Mouse (Mus musculus) heart, embryonic 15.5 days (tissue): ENCODE data around the gene Zfp511. TPM values are rescaled to one million over a fixed set of nuclear protein-coding genes. Genes with fewer than 3 reads are reported as not detected.

ENCODE experiments used
- ATAC-seq: fragments of 200-750 bp; cut with Nextera tagmentation; replicated peaks from 2 replicates; pipeline ENCODE4 v1.8.0; 2017; ENCODE audit warnings: low read depth, moderate TSS enrichment; ENCODE audit not compliant: insufficient number of reproducible peaks, insufficient read depth, low FRiP score
- H3K27ac ChIP-seq: fragments of 300-500 bp; sonication (generic); 2 replicates; pipeline ENCODE4 v1.5.1; 2015; ENCODE audit warnings: mild to moderate bottlenecking, inconsistent platforms
- H3K27me3 ChIP-seq: fragments of 300-500 bp; sonication (generic); 2 replicates; pipeline ENCODE4 v1.6.1; 2015; ENCODE audit warnings: inconsistent platforms
- H3K36me3 ChIP-seq: fragments of 300-500 bp; sonication (generic); 2 replicates; pipeline ENCODE4 v1.6.1; 2015; ENCODE audit warnings: mild to moderate bottlenecking, inconsistent platforms
- H3K4me1 ChIP-seq: fragments of 300-500 bp; sonication (generic); replicated peaks from 2 replicates; pipeline ENCODE4 v1.6.1; 2015; ENCODE audit warnings: inconsistent platforms
- H3K4me2 ChIP-seq: fragments of 300-500 bp; sonication (generic); 2 replicates; pipeline ENCODE4 v1.6.1; 2015; ENCODE audit warnings: inconsistent platforms, mild to moderate bottlenecking, moderate library complexity
- H3K4me3 ChIP-seq: fragments of 300-500 bp; sonication (generic); 2 replicates; pipeline ENCODE4 v1.5.1; 2015; ENCODE audit warnings: mild to moderate bottlenecking, inconsistent platforms
- H3K9ac ChIP-seq: fragments of 300-500 bp; sonication (generic); 2 replicates; pipeline ENCODE4 v1.6.1; 2015; ENCODE audit warnings: mild to moderate bottlenecking, inconsistent platforms
- H3K9me3 ChIP-seq: fragments of 300-500 bp; sonication (generic); replicated peaks from 2 replicates; pipeline ENCODE4 v1.6.1; 2016; ENCODE audit warnings: inconsistent platforms
- WGBS: fragments of 180-500 bp; shearing (Covaris S2); methylation state at CpG from one replicate; pipeline ENCODE4 v1.1.7; 2015; ENCODE audit warnings: mixed read lengths; 5-methylcytosine and 5-hydroxymethylcytosine counted together
- polyA plus RNA-seq: library from polyadenylated mRNA; unstranded; fragments of >200 nt; fragmentation: Nextera tagmentation; extraction: Ambion mirVana; gene quantifications from 2 replicates; pipeline ENCODE4 v1.2.1, GENCODE M21; 2015

Gene Zfp511
- polyA plus RNA-seq, 1 experiment from 2014 or later, result 27.6 TPM

DNA sequence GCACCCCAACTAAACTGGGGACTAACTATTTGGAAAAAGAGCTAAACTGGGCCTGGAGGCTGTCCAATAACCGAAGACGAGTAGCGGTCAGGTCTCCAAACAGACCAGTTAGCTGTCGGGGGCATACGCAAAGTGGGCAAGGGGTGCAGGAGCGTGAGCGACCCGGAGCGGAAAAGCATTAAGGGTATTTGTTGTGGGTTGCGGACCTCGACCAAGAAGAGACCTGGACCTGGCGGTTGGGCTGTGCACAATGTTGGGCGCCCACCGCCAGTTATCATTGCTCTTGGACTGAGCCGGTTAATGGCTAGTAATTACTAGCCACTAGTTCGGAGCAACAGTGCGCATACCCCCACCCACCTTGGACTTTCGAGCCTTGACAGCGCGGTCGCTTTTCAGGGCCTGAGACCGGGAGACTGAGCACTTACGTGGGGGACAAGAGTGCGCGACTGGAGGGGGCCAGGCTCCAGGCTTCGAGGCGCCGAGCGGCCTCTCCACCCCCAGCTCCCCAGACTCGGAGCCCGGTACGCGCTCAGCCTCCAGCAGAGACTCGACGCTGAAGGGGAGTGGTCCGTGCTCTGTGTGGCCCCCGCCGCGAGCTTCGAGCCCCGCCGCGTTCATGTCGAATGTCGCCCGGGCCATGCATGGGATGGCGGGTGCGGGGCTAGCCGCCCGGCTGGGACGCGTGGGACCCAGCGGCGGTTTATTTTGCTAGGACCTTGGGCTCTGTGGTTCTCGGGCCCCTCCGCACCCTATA lies 12.3 kb downstream of the Zfp511 start, which contains the start of gene Msx3:
TSS of gene Msx3 (minus strand) at position 729 of the 754 bp plus-strand sequence.
- Histone ChIP-seq H3K9ac (0 out of 2 replicates have a peak within 1 kb of the TSS, but pooled peaks have one; percentile 14), H3K4me2 (peak within 1 kb of the TSS; percentile 87), H3K27me3 (peaks cover 96% of the 10 kb centered on the region), H3K9me3 (no peaks in the 10 kb centered on the region), H3K4me1 (peaks cover 24% of the 10 kb centered on the region), H3K36me3 (no peaks in the 10 kb centered on the region), H3K4me3 (peak within 1 kb of the TSS; percentile 50), H3K27ac (no peak within 1 kb of the TSS)
- 1% methylated on average over 56 of the region's 56 CpGs for WGBS
- ATAC-seq, result 0 out of 2 replicates have a peak, but pooled peaks have one; percentile 17

DNA sequence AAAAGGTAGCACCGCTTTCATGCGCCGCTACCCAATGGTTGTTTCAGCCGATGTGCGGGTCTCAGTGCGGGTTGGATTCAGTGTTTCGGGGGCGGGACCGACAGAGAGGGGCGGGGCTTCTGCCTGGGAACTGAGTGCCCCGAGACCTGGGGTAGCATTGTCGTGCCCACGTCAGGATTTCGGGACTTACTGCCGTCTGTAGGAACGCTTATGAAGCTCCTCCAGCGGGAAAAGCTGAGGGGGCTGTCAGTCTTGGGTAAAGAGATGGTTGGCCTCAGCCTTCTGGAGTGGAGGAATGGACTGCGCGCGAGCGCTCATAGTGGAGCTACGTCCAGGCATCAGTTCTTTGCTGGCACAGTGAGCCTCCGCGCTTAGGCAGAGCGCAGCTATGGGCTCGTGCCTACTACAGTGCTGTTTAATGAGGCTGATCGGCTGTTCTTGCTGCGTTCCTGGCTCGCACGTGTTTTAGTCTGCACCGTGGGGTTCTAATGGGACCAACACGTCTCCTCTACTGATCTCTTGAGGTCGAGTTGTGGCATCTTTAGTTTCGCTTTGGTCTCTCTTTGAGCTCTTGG lies 13.0 kb downstream of the Zfp511 start:
- ATAC-seq, result peak; percentile 25; the same call in 1 of the 2 replicates
- 0 out of 2 replicates have a peak overlapping the region, but pooled peaks have one; percentile 14 for H3K9ac ChIP-seq
- H3K36me3 ChIP-seq, result no peaks in the 10 kb centered on the region
- peaks cover 24% of the 10 kb centered on the region for H3K4me1 ChIP-seq
- H3K4me2 ChIP-seq, result peak overlapping the region; percentile 87
- H3K9me3 ChIP-seq, result no peaks in the 10 kb centered on the region
- peaks cover 99% of the 10 kb centered on the region for H3K27me3 ChIP-seq
- WGBS, result 1% methylated on average over 34 of the region's 34 CpGs
- H3K27ac ChIP-seq, result no peak overlapping the region
- H3K4me3 ChIP-seq, result peak overlapping the region; percentile 50

DNA sequence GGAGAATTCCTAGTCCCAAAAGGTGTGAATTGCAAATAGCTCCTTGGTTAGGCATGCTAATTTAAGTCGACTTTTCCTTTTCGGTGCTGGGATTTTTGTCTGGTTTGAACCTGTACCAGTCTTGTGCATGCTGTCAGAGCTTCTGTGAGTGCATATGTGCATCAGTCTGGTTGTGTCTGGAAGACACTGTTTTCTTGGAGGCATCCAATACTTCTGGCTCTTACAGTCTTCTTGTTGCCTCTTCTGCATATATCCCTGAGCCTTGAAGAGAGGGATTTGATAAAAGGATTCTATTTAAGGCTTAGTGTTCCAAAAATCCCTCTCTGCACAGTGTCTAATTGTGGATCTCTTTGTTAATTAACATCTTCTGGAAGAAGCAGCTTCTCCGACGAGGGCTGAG lies 17.9 kb downstream of the Zfp511 start:
- peaks cover 17% of the 10 kb centered on the region for H3K4me1 ChIP-seq
- no peak overlapping the region for H3K4me2 ChIP-seq
- no peak for ATAC-seq
- H3K36me3 ChIP-seq, result no peaks in the 10 kb centered on the region
- H3K9ac ChIP-seq, result no peak overlapping the region
- H3K27ac ChIP-seq, result no peak overlapping the region
- H3K4me3 ChIP-seq, result no peak overlapping the region
- no peaks in the 10 kb centered on the region for H3K9me3 ChIP-seq
- 66% methylated on average over 4 of the region's 4 CpGs for WGBS
- H3K27me3 ChIP-seq, result peaks cover 96% of the 10 kb centered on the region

DNA sequence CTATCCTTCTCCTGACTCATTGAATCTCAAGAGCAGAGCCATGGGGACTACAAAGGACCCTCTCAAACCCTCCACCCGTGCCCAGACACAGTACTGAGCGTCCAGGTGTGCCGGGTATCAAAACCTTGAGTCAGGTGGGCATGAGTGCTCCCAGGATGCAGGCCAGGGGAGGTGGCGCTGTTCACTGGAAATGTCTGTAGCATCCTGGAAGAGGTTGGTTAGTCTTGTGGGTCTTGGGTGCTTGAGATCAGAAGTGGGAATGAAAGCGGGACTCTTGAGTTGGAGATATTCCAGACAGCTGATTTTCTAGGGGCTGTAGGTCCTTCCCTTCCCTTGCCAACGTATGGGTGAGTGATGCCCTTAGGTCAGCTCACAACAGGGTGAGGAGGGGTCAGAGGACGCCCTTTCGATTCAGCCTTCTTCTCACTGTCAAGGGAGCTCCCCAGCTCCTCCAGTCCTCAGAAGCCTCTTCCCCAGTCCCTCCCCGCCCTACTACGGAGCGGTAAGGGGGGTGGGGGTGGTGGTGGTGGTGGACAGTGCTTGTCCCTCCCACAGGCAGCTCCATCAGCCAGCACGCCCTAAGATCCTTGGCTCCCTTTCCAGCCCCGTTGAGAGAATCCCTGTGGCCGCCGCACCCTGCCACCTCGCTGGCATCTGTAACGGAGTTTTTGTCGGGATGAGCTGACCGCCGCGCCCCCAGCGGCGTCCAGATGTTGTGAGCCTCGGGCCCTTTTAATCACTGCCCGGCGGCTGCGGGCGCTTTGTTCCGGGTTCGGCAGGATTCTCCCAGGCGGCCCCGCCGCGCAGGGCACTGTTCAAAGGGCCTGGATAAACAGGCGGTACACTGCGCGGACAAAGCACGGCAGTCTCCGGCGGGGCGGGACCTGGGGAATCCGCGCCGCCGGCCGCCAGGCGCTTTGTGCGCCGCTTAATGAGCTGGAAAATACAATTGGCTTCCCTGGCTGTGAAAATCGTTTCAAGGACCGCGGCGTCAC lies 21.5 kb downstream of the Zfp511 start:
- ATAC-seq, result no peak
- Histone ChIP-seq H3K4me2 (peak overlapping the region; percentile 77), H3K4me3 (peak overlapping the region; percentile 44), H3K27me3 (peaks cover 97% of the 10 kb centered on the region), H3K9me3 (no peaks in the 10 kb centered on the region), H3K9ac (peak overlapping the region; percentile 49; the same call in 1 of the 2 replicates), H3K27ac (no peak overlapping the region), H3K4me1 (peaks cover 20% of the 10 kb centered on the region), H3K36me3 (no peaks in the 10 kb centered on the region)
- 3% methylated on average over 53 of the region's 53 CpGs for WGBS

DNA sequence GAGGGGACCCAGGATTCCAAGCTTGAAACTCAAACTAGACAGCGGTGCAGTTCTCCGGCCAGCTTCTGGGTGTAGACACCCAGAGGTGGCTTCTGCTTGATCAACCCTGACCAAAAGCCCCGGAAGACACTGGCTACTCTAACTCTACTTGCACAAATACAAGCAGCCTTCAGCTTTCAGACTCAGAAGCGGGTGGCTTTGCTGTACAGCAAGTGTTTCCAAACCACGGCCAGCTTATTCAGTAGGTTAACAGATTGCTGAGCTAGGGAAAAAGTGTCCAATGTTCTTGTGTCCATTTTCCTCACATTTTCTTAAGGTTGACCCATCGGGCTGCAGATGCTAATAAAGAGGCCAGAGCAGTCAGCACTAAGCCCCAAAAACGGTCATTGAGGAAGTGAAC lies 22.3 kb downstream of the Zfp511 start:
- 29% methylated on average over 7 of the region's 7 CpGs for WGBS
- peaks cover 20% of the 10 kb centered on the region for H3K4me1 ChIP-seq
- peak overlapping the region; percentile 77 for H3K4me2 ChIP-seq
- peak overlapping the region; percentile 44 for H3K4me3 ChIP-seq
- ATAC-seq, result no peak
- H3K9ac ChIP-seq, result no peak overlapping the region
- peaks cover 97% of the 10 kb centered on the region for H3K27me3 ChIP-seq
- no peaks in the 10 kb centered on the region for H3K9me3 ChIP-seq
- H3K27ac ChIP-seq, result no peak overlapping the region
- H3K36me3 ChIP-seq, result no peaks in the 10 kb centered on the region

DNA sequence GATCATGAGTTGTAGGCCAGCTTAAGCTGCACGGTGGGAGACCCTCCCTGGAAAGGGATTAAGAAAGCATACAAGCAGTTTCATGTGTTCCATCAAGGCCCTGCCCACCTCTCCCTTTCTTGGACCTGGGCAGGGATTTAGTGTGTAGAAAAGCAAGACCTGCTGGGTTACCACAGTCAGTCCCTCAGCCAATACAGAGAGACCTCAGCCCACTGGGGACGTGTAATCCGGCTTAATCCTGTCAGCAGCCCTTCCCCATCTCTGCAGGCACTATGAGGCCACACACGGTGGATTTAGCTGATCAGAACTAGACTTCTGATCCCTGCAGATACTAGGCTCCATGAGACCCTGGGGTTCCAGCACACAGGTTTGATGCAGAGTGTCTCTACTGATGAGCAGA lies 23.4 kb downstream of the Zfp511 start:
- no peak for ATAC-seq
- WGBS, result 30% methylated on average over 4 of the region's 4 CpGs

DNA sequence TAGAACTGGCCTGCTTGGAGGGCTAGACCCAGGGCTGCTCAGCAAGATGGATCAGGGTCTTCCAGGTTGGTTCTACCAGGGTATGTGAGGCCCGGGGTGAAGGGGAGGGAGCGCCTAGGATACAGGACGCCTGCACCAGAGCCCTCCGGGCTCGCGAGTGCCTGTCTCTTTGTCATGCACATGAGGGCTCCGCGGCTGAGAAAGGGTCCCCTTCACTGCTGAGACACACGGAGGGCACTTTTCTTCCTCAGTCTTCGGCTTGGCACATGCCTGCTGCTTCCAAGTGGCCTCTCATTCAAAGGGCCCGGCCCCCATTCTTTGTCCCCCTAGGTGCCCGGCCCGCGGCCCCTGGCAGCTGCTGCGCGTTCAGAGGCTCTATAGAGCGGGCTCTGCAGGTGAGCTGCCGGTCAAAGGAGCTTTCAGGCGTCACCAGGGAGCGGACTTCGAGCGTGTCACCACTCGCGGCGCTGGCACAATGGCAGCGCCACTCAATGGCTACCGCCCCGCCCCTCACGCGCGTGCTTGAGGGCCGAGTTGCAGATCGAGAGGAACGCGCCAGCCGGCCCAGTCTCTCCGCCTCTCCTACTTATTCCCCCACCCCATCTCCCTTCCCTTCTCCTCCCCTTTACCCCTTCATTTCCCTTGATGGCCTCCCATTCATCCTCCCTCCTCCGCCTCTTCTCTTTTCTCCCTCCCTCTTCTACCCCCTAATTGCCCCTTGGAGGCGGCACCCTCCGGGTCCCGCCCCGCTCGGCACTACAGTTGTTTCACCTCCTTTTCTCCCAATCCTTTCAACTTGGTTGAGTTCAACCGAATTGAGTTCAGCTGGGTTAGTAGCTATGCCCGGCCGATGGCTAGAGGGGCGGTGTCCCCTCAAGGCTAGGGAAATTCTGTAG lies 25.0 kb downstream of the Zfp511 start:
- Histone ChIP-seq H3K4me1 (peaks cover 20% of the 10 kb centered on the region), H3K27me3 (peaks cover 99% of the 10 kb centered on the region), H3K36me3 (no peaks in the 10 kb centered on the region), H3K4me3 (peak overlapping the region; percentile 41), H3K9me3 (no peaks in the 10 kb centered on the region), H3K4me2 (peak overlapping the region; percentile 62), H3K27ac (no peak overlapping the region), H3K9ac (no peak overlapping the region)
- under 1% methylated on average over 45 of the region's 47 CpGs for WGBS
- ATAC-seq, result no peak

More for the DNA sequence above, 23.4 kb downstream of the Zfp511 start:
- no peak overlapping the region for H3K9ac ChIP-seq
- no peak overlapping the region for H3K27ac ChIP-seq
- H3K27me3 ChIP-seq, result peaks cover 97% of the 10 kb centered on the region
- no peaks in the 10 kb centered on the region for H3K36me3 ChIP-seq
- no peak overlapping the region for H3K4me2 ChIP-seq
- no peaks in the 10 kb centered on the region for H3K9me3 ChIP-seq
- peaks cover 20% of the 10 kb centered on the region for H3K4me1 ChIP-seq
- no peak overlapping the region for H3K4me3 ChIP-seq

DNA sequence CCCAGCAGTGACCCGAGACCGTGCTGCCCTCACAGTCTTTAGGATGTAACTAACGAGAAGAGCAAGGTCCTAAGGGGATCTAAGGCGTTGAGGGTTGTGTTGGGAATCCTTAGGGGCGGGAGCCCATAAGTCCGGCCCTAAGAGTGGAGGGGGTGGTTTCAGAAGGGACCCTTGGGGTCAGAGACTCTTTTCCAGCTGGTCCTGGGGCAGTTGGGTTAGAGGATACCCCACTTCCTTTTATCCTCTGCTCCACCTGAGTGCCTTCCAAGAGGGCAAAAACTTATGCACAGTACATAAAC lies 25.6 kb downstream of the Zfp511 start:
- Histone ChIP-seq H3K27ac (no peak overlapping the region), H3K9me3 (no peaks in the 10 kb centered on the region), H3K27me3 (peaks cover 96% of the 10 kb centered on the region), H3K36me3 (no peaks in the 10 kb centered on the region), H3K9ac (no peak overlapping the region), H3K4me1 (peaks cover 20% of the 10 kb centered on the region), H3K4me3 (peak overlapping the region; percentile 41), H3K4me2 (peak overlapping the region; percentile 62)
- ATAC-seq, result no peak
- WGBS, result 6% methylated on average over 6 of the region's 6 CpGs

DNA sequence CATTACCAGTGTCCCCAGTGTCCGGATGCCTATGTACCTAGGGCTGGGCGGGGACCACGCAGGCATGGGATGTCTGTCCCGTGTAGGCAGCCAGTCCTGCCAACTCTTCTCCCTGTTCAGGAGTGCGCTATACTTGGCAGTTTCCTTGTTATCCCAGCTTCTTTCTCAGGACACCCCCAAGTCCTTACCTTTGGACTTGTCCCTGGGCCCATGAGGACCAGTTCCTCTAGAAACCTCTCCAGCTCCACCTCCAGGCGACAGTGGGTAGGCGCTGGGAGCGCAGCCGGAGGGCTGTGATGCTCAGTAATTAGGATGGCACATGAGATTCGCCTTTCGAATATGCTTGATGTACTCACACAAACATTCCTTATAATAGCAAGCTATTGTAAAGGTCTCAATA lies 26.1 kb downstream of the Zfp511 start:
- Histone ChIP-seq H3K4me1 (peaks cover 20% of the 10 kb centered on the region), H3K36me3 (no peaks in the 10 kb centered on the region), H3K27me3 (peaks cover 91% of the 10 kb centered on the region), H3K9ac (no peak overlapping the region), H3K4me2 (no peak overlapping the region), H3K4me3 (no peak overlapping the region), H3K27ac (no peak overlapping the region), H3K9me3 (no peaks in the 10 kb centered on the region)
- WGBS, result 15% methylated on average over 11 of the region's 11 CpGs
- ATAC-seq, result no peak

DNA sequence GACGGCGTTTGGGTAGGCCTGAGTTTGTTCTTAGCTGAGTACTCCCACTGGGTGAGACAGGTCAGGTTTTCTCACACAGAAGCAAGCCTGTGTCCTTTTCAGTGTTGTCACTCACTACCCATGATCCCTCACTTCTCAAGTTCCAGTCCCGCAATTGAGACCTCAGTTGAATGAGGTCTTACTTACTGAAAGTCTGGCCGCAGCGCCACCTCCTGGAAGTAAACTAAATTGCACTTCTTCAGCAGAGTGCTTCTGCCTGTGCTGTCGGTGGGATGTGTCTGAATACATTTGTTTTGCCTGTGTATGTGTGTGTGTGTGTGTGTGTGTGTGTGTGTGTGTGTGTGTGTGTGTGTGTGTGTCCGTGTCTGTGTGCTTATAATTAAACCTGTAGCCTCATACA lies 26.9 kb downstream of the Zfp511 start:
- peaks cover 15% of the 10 kb centered on the region for H3K4me1 ChIP-seq
- no peak for ATAC-seq
- H3K9ac ChIP-seq, result no peak overlapping the region
- H3K27ac ChIP-seq, result no peak overlapping the region
- WGBS, result 20% methylated on average over 7 of the region's 7 CpGs
- H3K27me3 ChIP-seq, result peaks cover 83% of the 10 kb centered on the region
- H3K36me3 ChIP-seq, result no peaks in the 10 kb centered on the region
- no peaks in the 10 kb centered on the region for H3K9me3 ChIP-seq
- H3K4me2 ChIP-seq, result no peak overlapping the region
- H3K4me3 ChIP-seq, result no peak overlapping the region
